Mouse (Mus musculus): ENCODE data around the gene Rars. TPM values are rescaled to one million over a fixed set of nuclear protein-coding genes. Genes with fewer than 3 reads are reported as not detected.
"Not testable (repeated sequence)": the region's sequence is repeated elsewhere in the genome, so short reads cannot be mapped to it uniquely, and the experiment has no call there.

The Rars gene
- total RNA-seq, 2 experiments from 2014 or later: 39.3 to 42.6 TPM

DNA sequence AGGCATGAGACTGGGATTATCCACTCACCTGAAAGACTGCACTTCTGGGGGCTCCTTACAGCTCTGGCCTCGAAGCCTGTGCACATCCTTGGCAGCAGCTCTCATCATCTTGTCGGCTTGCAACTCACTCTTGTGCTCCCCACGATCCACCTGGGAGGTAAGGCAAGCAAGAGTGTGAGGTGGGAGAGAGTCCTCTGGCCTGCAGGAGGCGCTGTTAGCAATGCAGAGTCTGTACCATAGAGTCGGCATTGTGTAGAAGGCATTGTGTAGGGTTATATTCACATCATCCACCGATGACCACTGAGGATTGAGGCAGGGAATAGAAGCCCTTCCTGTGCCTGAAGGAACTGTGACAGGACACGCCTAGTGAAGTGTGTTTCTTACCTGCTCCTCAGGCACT is 6.0 kb upstream of the Rars start:
- no peak for DNase-seq
- intact Hi-C loops (cut with DNase I): loop anchor here (5.0 kb wide), 1 partner anchor 162 kb away; no protein-coding TSS in a partner anchor

DNA sequence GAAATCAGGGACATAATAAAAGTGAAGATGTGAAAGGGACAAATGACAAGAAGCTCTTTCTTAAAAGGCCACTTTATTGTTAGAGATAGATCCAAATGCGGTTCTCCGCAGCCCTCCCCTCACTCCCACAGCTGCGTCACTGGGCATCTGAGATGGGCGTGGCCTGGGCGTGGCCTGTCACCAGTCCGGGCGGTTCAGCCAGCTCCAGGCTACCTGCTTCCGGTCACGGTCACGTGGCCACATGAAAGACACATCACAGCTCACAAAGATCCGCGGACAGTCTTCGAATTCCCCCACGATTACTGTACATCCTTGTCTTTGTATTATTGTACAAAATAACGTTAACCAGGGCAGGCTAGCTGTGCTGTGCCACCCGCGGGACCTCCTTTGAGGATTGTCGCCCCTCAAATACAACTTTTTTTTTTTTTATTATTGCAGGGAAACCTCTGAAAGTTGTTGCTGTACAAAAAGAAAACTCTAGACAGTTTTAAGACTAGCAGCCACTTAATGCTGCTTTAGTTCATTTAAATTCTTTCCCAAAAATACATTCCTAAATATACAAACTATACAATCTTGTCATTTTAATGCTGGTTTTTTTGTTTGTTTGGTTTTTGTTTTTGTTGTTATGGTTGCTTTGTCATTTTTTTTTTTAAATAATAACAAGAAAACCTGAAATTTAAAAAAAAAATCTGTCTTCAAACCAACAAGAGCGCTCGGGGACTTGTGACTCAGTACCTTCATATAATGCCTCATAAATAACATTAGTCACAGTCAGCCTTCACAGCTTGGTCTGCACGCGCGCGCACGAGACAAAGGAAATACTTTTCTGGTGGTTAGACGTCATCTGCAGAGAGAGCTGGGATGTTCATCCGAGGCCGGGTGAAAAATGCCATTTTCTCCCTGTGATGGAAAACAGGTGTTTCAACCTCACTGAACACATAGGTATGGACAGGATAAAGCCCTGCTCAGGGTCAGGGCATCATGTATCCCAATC is 4.3 kb upstream of the Rars start:
- intact Hi-C loops (cut with DNase I): no loop called here
- peak; percentile 84 to 88 for DNase-seq

DNA sequence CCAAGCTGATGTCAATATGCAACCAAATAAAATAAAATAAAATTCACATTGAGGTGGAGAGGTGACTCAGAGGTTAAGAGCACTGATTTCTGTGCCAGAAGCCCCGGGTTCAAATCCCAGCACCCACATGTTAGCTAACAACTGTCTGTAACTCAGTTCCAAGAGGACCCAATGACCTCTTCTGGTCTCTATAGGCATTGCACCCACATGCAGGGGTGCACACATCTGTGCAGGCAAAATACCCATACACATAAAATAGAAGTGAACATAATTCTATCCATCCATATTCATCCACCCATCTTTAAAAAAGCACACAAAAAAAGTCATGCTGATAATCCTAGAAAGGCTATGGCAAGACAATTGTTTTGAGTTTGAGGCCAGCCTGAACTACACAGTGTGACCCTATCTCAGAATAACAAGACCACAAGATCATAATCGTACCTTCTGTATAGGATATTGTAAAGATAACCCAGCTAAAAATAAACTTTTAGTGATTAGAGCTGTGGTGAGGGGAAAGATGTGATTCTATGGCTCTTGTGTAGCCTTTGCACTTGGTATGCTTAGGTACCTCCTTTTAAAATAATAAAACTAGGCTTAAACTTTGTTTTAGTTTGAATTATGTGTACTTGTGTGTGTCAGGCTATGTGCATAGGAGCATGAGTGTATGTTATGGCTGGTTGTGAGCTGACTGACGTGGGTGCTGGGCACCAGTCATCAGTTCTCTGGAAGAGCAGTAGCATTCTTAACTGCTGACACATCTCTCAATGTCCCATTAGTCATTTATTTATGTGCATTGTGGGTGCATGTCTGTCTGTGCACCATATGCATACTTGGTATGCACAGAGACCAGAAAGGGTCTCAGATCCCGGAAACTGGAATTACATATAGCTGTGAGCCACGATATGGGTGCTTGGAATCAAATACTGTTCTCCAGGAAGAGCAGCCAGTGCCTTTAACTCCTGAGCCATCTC is 3.1 kb upstream of the Rars start:
- DNase-seq: no peak
- intact Hi-C loops (cut with DNase I): no loop called here

DNA sequence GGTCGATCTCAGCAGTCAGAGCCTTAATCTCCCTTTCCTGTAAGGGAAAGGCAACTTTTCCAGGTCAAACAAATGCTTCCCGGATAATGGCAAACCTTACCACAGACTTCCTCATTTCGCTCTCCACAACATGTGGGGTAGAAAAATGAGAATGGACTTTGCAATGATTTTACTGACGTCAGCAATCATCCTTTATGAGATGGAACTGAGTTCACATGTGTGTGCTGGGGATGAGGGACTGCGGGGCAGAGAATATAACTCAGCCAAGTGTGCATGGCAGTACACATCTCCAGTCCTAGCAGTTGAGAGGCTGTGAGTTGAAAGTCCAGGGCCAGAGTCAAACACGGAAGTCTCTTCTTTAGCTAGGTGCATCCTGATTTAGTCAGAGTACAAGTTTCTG is 1.0 kb downstream of the Rars start:
- no peak for DNase-seq
- intact Hi-C loops (cut with DNase I): loop anchor here (5.0 kb wide), 1 partner anchor 61 kb away; no protein-coding TSS in a partner anchor

DNA sequence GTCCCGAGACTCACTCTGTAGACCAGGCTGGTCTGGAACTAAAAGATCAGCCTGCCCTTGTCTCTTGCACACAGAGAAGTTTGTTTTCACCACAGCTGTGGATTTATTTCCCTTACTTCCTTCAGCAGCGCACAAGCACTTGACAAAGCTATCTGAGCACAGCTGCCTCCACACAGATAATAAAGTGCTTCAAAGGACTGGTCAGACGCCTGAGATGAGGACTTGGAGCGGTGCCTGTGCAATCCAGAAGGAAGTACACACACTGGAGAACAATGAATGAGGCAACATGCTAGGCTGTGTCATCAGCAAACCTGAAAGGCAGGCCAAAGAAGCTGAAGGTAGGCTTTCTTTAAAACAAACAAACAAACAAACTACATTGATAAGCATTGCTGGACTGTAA is 2.2 kb downstream of the Rars start:
- no peak for DNase-seq
- intact Hi-C loops (cut with DNase I): loop anchor here (5.0 kb wide), 1 partner anchor 60 kb away; no protein-coding TSS in a partner anchor

DNA sequence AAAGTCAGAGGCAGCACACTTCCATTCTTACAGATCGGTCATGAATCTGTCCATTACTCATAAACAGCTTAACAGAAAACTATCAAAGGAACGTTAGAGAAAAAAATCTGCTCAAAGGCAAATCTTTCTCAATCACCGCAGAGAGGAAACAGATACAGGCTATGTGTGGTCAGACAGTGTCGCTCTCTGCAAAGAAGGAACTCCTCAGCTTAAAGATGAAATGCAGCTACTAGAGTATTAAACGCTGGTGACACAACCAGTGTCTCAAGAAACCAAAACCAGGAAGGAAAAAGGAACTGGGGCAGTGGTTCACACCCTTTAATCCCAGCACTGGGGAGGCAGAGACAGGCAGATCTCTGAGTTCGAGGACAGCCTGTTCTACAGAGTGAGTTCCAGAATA is 6.6 kb downstream of the Rars start:
- DNase-seq: no peak
- intact Hi-C loops (cut with DNase I): no loop called here

DNA sequence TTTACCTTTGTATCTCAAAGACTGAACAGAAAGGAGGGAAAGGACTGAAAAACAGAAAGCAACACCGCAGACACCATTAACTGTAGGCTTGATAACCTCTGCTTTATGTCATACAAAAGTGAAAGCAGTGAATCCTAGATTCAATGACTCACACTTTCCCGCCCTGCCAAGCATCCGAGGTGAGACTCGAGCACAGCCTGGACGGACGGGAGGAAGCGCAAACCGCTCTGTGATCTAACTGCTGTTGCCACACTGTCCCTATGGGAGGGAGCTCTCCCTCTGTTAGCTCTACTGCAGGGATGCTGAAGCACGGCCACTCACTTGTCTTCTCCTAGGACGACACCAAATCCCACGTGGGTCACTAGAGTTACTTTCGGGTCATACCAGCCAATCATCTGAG is 18.0 kb downstream of the Rars start:
- intact Hi-C loops (cut with DNase I): no loop called here
- no peak for DNase-seq

DNA sequence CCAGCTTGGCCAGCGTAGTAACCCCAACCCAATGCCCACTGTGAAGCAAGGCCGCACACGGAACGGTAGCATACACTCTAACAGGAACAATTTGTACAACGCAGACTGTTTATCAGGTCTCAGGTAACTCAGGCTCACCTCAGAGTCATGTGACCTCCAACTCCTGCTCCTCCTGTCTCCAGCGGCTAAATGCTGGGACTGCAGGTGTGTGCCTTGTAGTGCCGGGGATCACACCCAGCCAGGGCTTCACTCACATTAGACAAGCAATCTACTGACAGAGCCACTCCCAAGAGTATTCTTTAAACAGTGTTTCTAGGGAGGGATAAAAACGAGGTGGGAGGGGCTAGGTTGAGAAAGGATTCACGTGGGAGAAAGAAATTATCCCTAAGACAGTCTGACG is 22.8 kb downstream of the Rars start:
- intact Hi-C loops (cut with DNase I): no loop called here
- DNase-seq: no peak

DNA sequence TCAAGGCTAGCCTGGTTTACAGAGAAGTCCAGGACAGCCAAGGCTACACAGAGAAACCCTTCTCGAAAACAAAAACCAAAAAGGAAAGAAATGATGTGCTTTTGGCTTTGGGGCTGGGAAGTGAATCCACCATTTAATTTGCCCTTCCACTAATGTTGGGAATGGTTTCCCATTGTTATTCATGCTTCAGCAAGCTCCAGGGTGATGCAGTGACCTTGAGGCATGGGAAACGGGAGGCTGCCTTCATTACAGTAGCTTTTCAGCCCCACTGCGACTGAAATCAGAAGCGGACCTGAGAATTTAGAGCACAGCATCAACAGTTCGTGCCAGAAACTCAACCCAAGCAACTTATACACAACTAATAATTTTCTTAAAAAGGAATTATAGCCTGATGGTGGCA is 33.0 kb downstream of the Rars start:
- intact Hi-C loops (cut with DNase I): no loop called here
- no peak for DNase-seq

DNA sequence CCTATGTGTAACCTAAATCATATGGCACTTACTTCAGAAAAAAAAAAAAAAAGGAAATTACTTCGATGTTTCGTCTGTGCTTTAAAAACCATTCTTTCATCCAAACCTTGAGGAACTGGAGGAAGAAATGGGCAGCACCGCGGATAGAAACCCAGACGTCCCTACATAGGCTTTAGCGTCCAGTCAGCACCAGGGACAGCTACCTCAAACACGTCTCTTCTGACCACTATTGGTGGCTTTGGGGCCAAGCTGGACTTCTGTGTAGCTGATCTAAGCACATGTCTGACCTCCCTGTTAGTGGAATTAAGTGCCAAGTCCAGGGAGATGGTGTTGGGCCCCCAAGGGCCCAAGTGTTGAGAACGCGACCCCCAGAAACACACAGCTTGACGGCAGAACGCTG is 35.4 kb downstream of the Rars start, which contains the start of gene Fbll1:
TSS of gene Fbll1 (minus strand) at position 11 of the 400 bp plus-strand sequence.
- intact Hi-C loops (cut with DNase I): no loop called here

DNA sequence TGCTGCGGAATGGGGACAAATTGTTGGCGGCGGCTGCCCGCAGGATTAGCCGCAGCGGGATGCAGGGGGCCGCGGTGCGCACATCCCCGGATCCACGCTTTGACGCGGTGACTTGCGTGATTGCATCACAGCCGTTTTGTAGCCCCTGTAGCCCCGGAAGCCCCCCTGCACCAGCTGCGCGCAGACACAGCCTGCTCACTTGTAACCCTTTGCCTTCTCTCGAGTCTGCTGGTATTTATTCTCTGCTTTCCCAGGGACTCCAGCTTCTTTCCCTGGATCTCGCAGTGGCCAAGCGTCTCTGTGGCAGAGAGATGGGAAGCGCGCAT is 35.8 kb downstream of the Rars start:
- no peak for DNase-seq
- intact Hi-C loops (cut with DNase I): no loop called here

More for the DNA sequence above, 35.4 kb downstream of the Rars start, which contains the start of gene Fbll1:
- no peak for DNase-seq

DNA sequence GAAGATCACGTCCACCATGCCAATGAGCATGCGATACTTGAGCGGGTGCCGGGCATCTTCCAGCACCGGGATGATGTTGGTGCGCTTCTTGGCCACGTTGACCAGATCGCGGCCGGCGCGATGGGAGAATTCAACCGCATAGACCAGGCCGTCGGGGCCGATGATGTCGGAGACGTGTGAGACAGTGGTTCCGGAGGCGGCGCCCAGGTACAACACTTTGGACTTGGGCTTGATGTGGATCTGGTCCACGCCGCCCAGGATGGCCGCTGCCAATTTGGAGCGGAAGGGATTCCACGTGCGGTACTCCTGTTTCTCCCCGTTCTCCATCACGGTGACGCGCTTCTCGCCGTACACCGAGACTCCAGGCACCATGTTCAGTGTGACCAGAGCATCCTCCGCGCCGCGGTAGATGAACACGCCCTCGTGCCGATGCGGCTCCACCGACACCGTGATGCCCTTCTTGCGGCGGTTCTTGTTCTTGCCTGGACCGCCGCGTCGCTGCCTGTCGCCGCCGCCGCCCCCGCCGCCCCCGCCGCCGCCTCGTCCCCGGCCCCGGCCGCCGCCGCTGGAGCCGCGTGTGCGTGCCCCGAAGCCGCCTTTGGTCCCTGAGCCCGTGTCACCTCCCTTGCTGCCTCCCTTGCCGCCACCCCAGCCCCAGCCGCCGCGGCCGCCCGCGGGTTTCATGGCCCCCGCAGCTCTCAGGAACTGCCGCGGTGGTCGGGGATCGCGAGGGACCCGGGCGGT is 36.4 kb downstream of the Rars start:
- intact Hi-C loops (cut with DNase I): no loop called here
- DNase-seq: no peak

DNA sequence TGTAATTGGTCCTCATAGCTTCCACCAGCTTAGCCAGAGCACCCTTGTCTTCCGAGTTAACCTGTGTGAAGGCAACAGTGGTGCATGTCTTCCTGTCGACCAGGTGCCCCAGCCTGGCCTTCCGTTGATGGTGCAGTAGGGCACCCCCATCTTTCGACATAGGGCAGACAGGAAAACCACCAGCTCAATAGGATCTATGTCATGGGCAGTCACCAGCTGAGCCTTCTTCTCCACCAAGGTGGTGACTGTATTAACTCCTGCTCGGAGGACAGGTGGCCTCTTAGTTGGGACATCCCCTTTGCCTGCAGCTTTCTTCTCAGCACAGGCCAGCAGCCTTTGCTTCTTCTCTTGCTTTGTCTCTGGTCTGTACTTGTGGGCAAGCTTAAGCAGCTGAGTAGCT is 41.5 kb downstream of the Rars start:
- intact Hi-C loops (cut with DNase I); DNase-seq: not testable (repeated sequence)

DNA sequence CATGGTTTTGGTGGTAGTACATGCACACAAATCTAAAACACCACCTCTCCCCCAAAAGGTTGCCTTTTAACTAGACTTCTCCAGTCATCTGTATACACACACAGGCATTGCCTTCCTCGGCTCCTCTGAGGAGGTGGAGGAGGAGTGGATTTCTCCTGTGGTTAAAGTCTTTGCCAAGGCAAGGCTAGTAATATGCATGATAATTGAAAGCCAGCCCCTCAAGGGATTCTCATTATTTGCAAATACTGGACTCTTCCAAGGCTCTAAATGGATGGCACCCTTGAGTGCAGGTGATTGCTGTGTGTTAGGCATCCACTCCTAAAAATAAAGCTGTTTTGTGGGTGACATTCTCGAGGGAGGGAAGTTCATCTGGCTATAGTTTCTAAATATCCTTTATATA is 45.9 kb downstream of the Rars start:
- DNase-seq: no peak
- intact Hi-C loops (cut with DNase I): no loop called here

DNA sequence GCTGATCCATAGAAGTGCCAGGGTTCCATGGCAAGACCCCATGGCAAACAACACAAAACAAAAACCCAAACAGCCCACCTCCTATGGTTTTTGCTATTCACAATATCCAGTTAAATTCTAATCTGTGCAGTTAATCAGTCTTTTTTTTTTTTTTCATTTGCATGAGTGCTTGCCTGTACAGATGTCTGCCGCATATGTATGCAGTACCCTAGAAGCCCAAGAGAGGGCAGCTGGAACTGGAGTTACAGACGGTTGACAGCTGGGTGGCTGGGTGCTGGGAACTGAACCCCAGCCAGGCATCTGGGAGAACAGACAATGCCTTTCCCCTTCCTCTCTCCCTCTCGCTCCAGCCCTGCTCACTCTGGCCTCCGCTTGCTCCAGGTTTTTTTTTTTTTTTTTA is 49.8 kb downstream of the Rars start:
- intact Hi-C loops (cut with DNase I): no loop called here

DNA sequence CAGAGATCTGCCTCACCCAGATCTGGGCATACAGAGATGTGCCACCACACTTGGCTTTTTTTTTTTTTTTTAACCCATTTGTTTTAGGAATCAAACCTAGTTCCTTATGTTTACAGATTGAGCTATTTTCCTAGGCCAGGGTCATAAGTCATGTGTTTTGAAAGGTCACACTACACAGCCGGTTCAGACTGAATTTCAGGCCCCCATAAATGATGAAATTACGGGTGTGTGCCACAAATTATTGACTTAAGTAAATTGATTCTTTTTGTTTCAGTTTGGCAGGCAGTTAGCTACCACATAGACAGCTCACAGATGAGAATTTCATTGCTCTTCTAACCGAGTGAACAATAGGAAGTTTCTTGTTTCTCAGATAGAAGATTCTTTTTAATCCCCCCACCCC is 50.3 kb downstream of the Rars start:
- DNase-seq: no peak
- intact Hi-C loops (cut with DNase I): no loop called here

More for the DNA sequence above, 49.8 kb downstream of the Rars start:
- no peak for DNase-seq

DNA sequence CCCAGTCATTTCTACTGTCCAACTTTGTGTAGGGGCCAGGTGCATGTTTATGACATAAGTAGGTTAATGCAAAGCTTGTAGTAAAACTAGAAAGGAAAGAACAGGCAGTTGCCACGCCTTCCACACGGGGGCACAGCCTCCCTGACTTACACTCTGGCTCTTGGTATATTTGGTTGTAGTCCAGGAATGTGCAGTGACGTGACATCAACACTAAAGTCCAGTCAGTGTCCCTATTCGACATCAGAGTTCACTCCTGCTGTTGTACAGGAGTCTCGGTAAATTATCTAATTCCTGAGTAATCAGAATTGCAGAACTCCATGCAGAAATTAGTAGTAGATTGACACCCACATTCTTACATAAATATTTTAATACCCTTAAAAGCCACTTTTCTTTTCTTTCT is 51.3 kb downstream of the Rars start:
- intact Hi-C loops (cut with DNase I): no loop called here
- DNase-seq: no peak

DNA sequence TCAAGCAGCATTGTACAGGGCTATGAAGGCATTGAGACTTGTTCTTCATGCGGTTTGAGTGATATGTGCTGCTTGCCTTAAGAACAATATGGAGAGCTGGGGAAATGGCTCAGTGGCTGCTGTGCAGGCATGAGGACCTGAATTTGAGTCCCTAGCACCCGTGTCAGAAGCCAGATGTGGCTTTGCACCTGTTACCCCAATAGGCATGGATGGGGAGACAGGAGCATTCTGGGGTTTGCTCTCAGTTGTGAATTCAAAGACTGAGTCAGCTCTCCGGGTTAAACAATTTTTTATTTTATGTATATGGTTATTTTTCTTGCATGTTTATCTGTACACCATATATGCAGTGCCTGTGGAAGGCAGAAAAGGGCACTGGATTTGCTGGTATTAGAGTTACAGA is 51.9 kb downstream of the Rars start:
- intact Hi-C loops (cut with DNase I): no loop called here
- no peak for DNase-seq

DNA sequence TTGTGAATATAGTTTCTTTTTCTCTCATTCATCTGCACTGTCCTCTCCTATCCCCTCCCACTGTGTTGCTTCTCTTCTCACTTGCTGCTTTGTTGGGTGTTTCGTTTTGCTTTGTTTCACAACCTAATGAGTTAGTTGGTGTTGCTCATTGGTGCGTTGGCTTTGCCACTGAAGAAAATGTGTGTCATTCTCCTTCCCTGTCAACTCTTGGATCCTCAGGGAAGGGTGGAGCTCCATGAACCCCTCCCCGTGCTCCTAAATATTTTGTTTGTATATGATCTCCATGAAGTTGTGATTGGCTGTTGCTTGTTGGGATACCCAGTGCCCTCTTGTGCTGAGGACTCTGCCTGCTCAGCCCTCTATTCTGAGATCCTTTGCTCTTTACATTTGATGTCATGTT is 54.0 kb downstream of the Rars start:
- DNase-seq: no peak
- intact Hi-C loops (cut with DNase I): no loop called here

DNA sequence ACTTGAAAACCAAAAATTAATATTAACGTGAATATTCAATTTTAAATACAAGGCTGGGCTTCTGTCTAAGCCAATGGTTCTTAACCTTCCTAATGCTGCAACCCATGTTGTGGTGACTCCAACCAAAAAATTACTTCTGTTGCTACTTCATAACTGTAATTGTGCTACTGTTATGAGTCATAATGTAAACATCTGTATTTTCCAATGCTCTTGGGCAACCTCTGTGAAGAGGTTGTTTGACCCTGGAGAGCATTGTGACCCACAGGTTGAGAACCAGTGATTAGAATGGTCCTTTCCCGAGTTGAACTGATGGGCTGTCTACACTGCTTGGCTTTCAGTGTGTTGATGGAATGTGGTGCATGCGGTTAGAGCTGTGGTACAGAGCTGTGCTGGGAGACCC is 57.9 kb downstream of the Rars start:
- intact Hi-C loops (cut with DNase I): no loop called here
- no peak for DNase-seq
